Mouse (Mus musculus) olfactory bulb, adult 2 months (tissue): Measurements from ENCODE around the gene Bricd5. TPM values are rescaled to one million over a fixed set of nuclear protein-coding genes. Genes with fewer than 3 reads are reported as not detected.

Source experiments
- H3K27ac ChIP-seq: fragments of 200-500 bp; 2 replicates; pipeline ENCODE4 v1.5.1; 2012; ENCODE audit warnings: low read depth, low read length; ENCODE audit not compliant: insufficient read depth
- H3K4me1 ChIP-seq: fragments of 200-500 bp; 2 replicates; pipeline ENCODE4 v1.6.1; 2012; ENCODE audit warnings: low read length; ENCODE audit not compliant: control insufficient read depth, insufficient read depth
- H3K4me3 ChIP-seq: fragments of 200-500 bp; 2 replicates; pipeline ENCODE4 v1.5.1; 2012; ENCODE audit warnings: mild to moderate bottlenecking, low read depth, low read length, moderate library complexity; ENCODE audit not compliant: insufficient read depth
- CTCF ChIP-seq: fragments of 200-500 bp; IDR thresholded peaks from 2 replicates; pipeline ENCODE4 v1.5.1; 2012; ENCODE audit warnings: low read depth, mild to moderate bottlenecking, low read length, moderate library complexity; ENCODE audit not compliant: insufficient read depth
- POLR2A ChIP-seq: fragments of 200-500 bp; IDR thresholded peaks from 2 replicates; pipeline ENCODE4 v1.6.1; 2012; ENCODE audit warnings: mild to moderate bottlenecking, low read depth, low read length, moderate library complexity; ENCODE audit not compliant: insufficient read depth
- WGBS: fragments of 180-500 bp; shearing (Covaris S2); methylation state at CpG from one replicate; pipeline ENCODE4 v1.1.7; 2018; 5-methylcytosine and 5-hydroxymethylcytosine counted together
- polyA plus RNA-seq: library from polyadenylated mRNA; stranded (reverse); fragments of >200 nt; gene quantifications from 2 replicates; pipeline ENCODE4 v1.2.4, GENCODE M21; 2012; ENCODE audit warnings: low replicate concordance; ENCODE audit not compliant: missing spikeins, insufficient read depth, insufficient read length

The Bricd5 gene
- polyA plus RNA-seq, 1 experiment, result not detected

DNA sequence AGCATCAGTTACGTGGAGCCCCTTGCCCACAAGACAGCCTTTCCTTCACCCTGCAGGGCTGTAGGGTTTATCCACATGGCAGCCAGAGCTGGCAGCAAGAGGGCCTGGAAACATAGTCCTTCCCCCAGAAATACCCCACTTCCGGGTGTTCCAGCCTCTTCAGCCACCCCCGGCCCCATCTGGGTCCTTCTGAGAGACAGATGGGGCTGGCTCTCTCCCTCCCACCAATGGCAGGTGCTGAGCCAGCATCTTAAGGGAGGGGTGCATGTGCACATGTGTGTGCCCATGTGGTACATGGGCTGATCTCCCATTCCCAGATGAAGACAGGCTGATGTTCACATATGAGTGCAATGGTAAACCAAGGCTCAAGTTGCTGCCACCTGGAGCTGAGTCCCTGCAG, 21.8 kb downstream of the Bricd5 start:
- peak overlapping the region; percentile 76 for H3K27ac ChIP-seq
- H3K4me3 ChIP-seq, result no peak overlapping the region
- TF ChIP-seq POLR2A, result no peak
- no peak for TF ChIP-seq CTCF
- H3K4me1 ChIP-seq, result peaks cover 12% of the 10 kb centered on the region
- WGBS, result 48% methylated on average over 3 of the region's 3 CpGs

DNA sequence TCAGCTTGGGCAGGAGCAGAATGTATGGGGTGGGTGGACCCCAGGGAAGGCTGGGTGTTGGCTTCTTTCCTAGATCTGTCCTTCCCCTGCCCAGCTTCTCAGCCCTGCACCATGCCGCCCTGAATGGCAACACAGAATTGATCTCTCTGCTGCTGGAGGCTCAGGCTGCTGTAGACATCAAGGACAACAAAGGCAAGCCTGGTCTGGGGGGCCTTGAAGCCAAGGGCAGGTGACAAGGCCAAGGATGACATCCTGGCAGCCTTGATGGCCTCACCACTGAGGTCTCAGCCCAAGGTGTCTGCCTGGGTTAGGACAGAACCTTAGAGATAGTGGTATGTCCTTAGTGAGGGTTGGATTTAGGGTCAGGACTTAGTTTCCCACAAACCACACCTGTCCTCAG, 22.3 kb downstream of the Bricd5 start:
- Histone ChIP-seq H3K4me3 (no peak overlapping the region), H3K4me1 (peaks cover 8% of the 10 kb centered on the region), H3K27ac (0 out of 2 replicates have a peak overlapping the region, but pooled peaks have one; percentile 76)
- TF ChIP-seq POLR2A (no peak), CTCF (no peak)
- WGBS, result 69% methylated on average over 1 of the region's 1 CpGs

DNA sequence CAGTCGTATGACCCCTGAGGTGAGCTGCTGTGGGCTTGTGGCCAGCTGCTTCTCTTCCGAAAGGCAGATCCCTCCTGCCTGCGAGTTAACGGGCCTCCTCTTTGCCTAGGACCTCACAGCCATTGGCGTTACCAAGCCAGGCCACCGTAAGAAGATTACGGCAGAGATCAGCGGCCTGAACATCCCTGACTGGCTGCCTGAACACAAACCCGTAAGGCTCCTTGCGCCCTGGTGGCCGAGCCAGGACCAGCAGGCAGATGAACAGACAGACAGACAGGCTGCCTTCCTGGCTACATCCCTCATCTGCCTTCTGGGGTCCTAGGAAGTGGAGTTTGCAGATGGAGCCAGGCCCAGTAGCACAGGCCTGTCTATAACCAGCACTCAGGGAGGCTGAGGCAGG, 28.5 kb downstream of the Bricd5 start:
- Histone ChIP-seq H3K4me3 (no peak overlapping the region), H3K4me1 (peaks cover 17% of the 10 kb centered on the region), H3K27ac (no peak overlapping the region)
- 46% methylated on average over 11 of the region's 11 CpGs for WGBS
- TF ChIP-seq POLR2A (no peak), CTCF (no peak)

DNA sequence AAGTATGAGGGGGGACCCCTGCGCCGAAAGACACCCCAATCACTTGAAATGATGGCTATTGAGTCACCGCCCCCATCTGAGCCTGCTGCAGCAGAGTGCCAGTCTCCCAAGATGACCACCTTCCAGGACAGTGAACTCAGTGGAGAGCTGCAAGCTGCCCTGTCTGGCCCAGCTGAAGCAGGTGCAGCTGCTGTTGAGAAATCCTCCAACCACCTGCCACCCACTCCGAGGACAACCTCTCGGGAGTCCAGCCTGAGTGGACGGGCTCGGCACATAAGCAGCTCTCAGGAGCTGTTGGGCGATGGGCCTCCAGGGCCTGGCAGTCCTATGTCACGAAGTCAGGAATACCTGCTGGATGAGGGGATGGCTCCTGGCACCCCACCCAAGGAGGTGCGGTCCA, 30.4 kb downstream of the Bricd5 start:
- H3K27ac ChIP-seq, result no peak overlapping the region
- WGBS, result 94% methylated on average over 10 of the region's 10 CpGs
- no peak overlapping the region for H3K4me3 ChIP-seq
- peaks cover 25% of the 10 kb centered on the region for H3K4me1 ChIP-seq
- no peak for TF ChIP-seq POLR2A
- TF ChIP-seq CTCF, result no peak

DNA sequence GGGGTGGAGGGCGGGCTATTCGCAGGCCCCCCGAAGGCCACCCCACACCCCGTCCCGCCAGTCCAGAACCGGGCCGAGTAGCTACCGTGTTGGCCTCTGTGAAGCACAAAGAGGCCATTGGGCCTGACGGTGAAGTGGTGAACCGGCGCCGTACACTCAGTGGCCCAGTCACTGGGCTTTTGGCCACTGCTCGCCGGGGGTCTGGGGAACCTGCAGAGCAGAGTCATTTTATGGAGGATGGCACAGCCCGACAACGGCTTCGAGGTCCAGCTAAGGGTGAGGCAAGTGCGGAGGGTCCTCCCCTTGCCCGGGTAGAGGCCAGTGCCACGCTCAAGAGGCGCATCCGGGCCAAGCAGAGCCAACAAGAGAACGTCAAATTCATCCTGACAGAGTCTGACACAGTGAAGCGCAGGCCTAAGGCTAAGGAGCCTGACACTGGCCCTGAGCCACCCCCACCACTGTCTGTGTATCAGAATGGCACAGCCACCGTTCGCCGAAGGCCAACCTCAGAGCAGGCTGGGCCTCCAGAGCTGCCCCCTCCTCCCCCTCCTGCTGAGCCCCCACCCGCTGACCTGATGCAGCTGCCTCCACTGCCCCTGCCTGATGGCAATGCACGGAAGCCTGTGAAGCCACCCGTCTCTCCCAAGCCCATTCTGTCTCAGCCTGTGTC, 31.7 kb downstream of the Bricd5 start:
- no peak overlapping the region for H3K4me3 ChIP-seq
- WGBS, result 76% methylated on average over 30 of the region's 30 CpGs
- no peak for TF ChIP-seq CTCF
- no peak for TF ChIP-seq POLR2A
- peak overlapping the region; percentile 22; the same call in 1 of the 2 replicates for H3K27ac ChIP-seq
- peaks cover 25% of the 10 kb centered on the region for H3K4me1 ChIP-seq

DNA sequence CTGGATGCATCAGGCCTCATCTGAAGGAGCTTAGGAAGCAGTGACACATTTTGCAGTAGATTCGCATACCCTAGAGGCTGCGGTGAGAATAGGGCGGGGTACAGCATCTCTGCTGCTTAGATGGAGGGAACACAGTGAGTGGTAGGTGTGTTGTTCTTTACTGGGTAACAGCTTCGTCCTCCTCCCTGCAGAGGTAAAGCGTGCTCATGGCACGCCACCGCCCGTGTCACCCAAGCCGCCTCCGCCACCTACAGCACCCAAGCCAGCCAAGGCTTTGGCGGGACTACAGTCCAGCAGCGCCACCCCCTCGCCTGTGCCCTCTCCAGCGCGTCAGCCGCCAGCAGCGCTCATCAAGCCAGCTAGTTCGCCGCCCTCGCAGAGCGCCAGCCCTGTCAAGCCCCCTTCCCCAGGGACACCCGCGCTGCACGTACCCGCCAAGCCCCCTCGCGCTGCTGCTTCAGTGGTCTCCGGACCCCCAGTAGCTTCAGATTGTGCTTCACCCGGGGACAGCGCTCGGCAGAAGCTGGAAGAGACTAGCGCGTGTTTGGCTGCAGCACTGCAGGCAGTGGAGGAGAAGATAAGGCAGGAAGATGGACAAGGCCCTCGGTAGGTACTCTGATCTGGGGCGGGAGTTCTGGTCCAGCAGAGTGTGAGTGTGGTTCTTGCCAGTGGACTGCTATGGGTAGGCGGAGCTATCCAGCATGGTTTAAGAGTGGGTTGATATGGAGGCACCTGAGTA, 32.8 kb downstream of the Bricd5 start:
- peak overlapping the region; percentile 22 for H3K27ac ChIP-seq
- 18% methylated on average over 36 of the region's 36 CpGs for WGBS
- TF ChIP-seq POLR2A (no peak), CTCF (no peak)

DNA sequence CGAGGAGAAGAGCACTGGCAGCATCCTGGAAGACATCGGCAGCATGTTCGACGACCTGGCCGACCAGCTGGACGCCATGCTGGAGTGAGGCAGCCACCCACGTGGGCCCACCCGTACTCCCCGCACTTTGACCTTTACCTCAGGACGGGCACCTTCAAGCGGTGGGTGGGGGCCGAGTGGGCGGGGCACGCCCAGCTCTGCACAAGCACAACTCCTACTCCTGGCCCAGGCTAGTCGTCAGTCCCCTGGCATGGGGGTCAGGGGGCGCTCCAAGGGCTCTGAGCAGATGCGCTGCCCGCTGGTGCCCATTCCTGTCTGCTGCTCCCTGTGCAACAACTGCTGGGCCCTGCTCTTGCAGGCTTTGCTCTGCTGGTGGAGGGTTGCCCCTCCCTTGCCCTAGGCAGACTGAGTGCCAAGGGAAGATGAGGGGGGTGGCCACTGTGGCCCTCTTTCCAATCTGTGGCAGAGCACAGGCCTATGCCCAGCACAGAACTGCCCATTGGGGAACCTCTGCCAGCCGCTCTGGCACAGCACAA, 33.5 kb downstream of the Bricd5 start:
- peaks cover 25% of the 10 kb centered on the region for H3K4me1 ChIP-seq
- 41% methylated on average over 19 of the region's 19 CpGs for WGBS
- no peak overlapping the region for H3K4me3 ChIP-seq
- H3K27ac ChIP-seq, result no peak overlapping the region
- TF ChIP-seq CTCF (no peak), POLR2A (no peak)

More for the DNA sequence above, 32.8 kb downstream of the Bricd5 start:
- Histone ChIP-seq H3K4me3 (no peak overlapping the region), H3K4me1 (peaks cover 25% of the 10 kb centered on the region)

DNA sequence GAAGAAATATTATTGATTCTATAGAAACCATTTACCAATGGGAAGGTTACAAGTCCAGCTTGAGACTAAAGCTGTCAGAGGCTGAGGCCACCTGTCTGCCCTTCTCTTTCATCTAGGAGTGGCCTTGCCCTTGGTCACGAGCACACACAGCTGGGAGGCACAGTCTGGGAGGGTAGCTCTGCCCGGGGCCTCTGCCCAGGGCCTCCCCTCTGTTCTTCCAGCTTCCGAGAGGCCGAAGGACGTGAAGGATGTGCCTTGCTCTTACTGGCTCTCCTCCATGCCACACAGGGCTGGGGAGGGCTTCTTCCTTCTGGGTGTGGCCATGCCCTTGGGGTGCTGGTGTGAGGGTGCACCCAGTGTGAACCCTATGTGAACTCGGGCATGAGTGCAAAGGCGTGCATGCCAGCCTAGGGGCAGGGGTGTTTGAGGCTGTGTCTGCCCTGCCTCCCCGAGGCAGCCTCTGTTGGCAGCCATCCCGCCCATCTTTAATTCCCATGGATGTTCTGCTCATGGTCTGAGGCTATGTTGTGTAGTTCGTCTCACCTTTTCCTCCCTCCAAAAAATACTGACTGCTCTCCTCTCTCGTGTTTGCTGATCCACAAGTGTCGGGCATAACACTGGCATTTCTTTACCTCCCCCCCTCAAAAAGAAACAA, 34.2 kb downstream of the Bricd5 start:
- Histone ChIP-seq H3K4me3 (no peak overlapping the region), H3K27ac (0 out of 2 replicates have a peak overlapping the region, but pooled peaks have one; percentile 15), H3K4me1 (peaks cover 25% of the 10 kb centered on the region)
- WGBS, result 51% methylated on average over 12 of the region's 12 CpGs
- TF ChIP-seq POLR2A, result no peak
- TF ChIP-seq CTCF, result no peak
